In the genomic region with DNA sequence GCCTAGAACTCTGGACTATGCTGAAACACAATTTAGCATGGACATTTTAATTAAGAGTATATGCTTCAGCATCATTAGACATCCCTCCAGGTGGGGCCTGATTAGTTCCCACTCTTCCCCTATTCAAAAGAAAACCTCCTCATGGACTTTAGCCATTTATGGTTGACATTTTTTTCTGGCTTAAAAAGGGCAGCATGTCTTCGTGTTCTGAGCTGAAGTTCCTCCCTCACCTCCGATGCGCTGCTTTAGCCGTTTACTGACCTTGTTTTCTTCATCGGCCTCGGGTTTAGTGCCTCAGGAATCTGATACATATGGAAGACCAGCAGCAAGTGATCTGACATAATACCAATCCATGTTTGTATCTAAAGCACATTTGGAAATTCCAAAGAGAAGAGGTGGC, we compare ENCODE assay signal across 11 mouse cellular contexts. TPM values are rescaled to one million over a fixed set of nuclear protein-coding genes. Genes with fewer than 3 reads are reported as not detected.
DNase-seq lines count a peak whose midpoint lies in the region; ATAC-seq and TF ChIP-seq lines count a peak whose summit lies in the region.
"Had no signal": no experiment of that assay in that cellular context is flagged by ENCODE, and none has a peak within 500 bp of the region (broad histone marks: within the 10 kb centered on the region; RNA-seq: fewer than 3 reads in every experiment).

No protein-coding gene starts in this region.

- 0 out of 2 replicates have a peak overlapping the region, but pooled peaks have one; percentile 0 for H3K4me3 ChIP-seq in forebrain, embryonic 13.5 days
- no peak overlapping the region for H3K4me3 ChIP-seq in forebrain, embryonic 10.5 days
- peak overlapping the region; percentile 44 for H3K4me3 ChIP-seq in kidney, postnatal 0 days (replicated peaks; ENCODE audit: low read depth, low read length)
- H3K4me3 ChIP-seq in embryonic facial prominence, embryonic 15.5 days (replicated peaks): peak overlapping the region; percentile 49
- H3K4me3 ChIP-seq in liver, postnatal 0 days (ENCODE audit: low read depth, low read length): peak overlapping the region; percentile 48

- ATAC-seq in forebrain, embryonic 13.5 days: no peak
- ATAC-seq in kidney, postnatal 0 days (replicated peaks; ENCODE audit: low FRiP score, low read depth): no peak
- no peak for ATAC-seq in embryonic facial prominence, embryonic 15.5 days (ENCODE audit: insufficient number of reproducible peaks, low FRiP score, low TSS enrichment, low read depth)
- ATAC-seq in liver, postnatal 0 days: no peak
- ATAC-seq in inflammation-experienced regulatory T-cells, adult 6 months: no peak
- ATAC-seq: midbrain, embryonic 16.5 days had no signal

- H3K4me1 ChIP-seq in forebrain, embryonic 13.5 days: peaks cover 5% of the 10 kb centered on the region; the same call in 1 of the 2 replicates
- peaks cover 8% of the 10 kb centered on the region for H3K4me1 ChIP-seq in forebrain, embryonic 10.5 days
- H3K4me1 ChIP-seq in kidney, postnatal 0 days (replicated peaks; ENCODE audit: insufficient read depth, low read length): no peaks in the 10 kb centered on the region
- no peaks in the 10 kb centered on the region for H3K4me1 ChIP-seq in embryonic facial prominence, embryonic 15.5 days
- no peaks in the 10 kb centered on the region for H3K4me1 ChIP-seq in liver, postnatal 0 days (ENCODE audit: insufficient read depth)

- DNase-seq in forebrain, embryonic 10.5 days (ENCODE audit: extremely low spot score, low spot score): no peak
- no peak for DNase-seq in kidney, postnatal 0 days (ENCODE audit: low spot score)
- no peak for DNase-seq in kidney, adult 8-10 months
- DNase-seq in liver, postnatal 0 days: no peak
- DNase-seq in adrenal gland, postnatal 36 days: no peak
- DNase-seq: thymus, postnatal 14 days had no signal

- peak overlapping the region; percentile 19; the same call in 1 of the 2 replicates for H3K4me2 ChIP-seq in forebrain, embryonic 13.5 days
- H3K4me2 ChIP-seq in kidney, postnatal 0 days (ENCODE audit: low read length): peak overlapping the region; percentile 54
- peak overlapping the region; percentile 33 for H3K4me2 ChIP-seq in embryonic facial prominence, embryonic 15.5 days (replicated peaks)
- peak overlapping the region; percentile 71 for H3K4me2 ChIP-seq in liver, postnatal 0 days (ENCODE audit: low read depth, low read length)

- TF ChIP-seq EP300 in liver, postnatal 0 days (IDR thresholded peaks at IDR 0.05; ENCODE audit: low read depth): no peak

- H3K9ac ChIP-seq in forebrain, embryonic 13.5 days: no peak overlapping the region
- H3K9ac ChIP-seq in kidney, postnatal 0 days (ENCODE audit: low read depth, low read length): peak overlapping the region; percentile 38; the same call in 1 of the 2 replicates
- no peak overlapping the region for H3K9ac ChIP-seq in embryonic facial prominence, embryonic 15.5 days
- peak overlapping the region; percentile 55; the same call in 1 of the 2 replicates for H3K9ac ChIP-seq in liver, postnatal 0 days (replicated peaks)

- TF ChIP-seq CTCF in kidney, postnatal 0 days (IDR thresholded peaks at IDR 0.05; ENCODE audit: low read depth): no peak
- TF ChIP-seq CTCF in liver, postnatal 0 days (IDR thresholded peaks at IDR 0.05; ENCODE audit: low read depth): no peak

- no peaks in the 10 kb centered on the region for H3K36me3 ChIP-seq in forebrain, embryonic 13.5 days (ENCODE audit: poor library complexity, severe bottlenecking)
- H3K36me3 ChIP-seq in forebrain, embryonic 10.5 days (replicated peaks): no peaks in the 10 kb centered on the region
- no peaks in the 10 kb centered on the region for H3K36me3 ChIP-seq in kidney, postnatal 0 days (ENCODE audit: insufficient read depth, low read length)
- H3K36me3 ChIP-seq in embryonic facial prominence, embryonic 15.5 days: no peaks in the 10 kb centered on the region
- no peaks in the 10 kb centered on the region for H3K36me3 ChIP-seq in liver, postnatal 0 days (replicated peaks; ENCODE audit: insufficient read depth, low read length)
- H3K36me3 ChIP-seq: hindbrain, embryonic 10.5 days had no signal

- H3K9me3 ChIP-seq in forebrain, embryonic 13.5 days (replicated peaks): no peaks in the 10 kb centered on the region
- H3K9me3 ChIP-seq in forebrain, embryonic 10.5 days: no peaks in the 10 kb centered on the region
- no peaks in the 10 kb centered on the region for H3K9me3 ChIP-seq in kidney, postnatal 0 days (replicated peaks; ENCODE audit: low read length)
- H3K9me3 ChIP-seq in embryonic facial prominence, embryonic 15.5 days (replicated peaks): no peaks in the 10 kb centered on the region
- H3K9me3 ChIP-seq in liver, postnatal 0 days (ENCODE audit: low read length): no peaks in the 10 kb centered on the region
- H3K9me3 ChIP-seq: hindbrain, embryonic 10.5 days had no signal

- peaks cover 15% of the 10 kb centered on the region for H3K27me3 ChIP-seq in forebrain, embryonic 13.5 days
- H3K27me3 ChIP-seq in forebrain, embryonic 10.5 days (ENCODE audit: poor library complexity, severe bottlenecking): peaks cover 26% of the 10 kb centered on the region
- H3K27me3 ChIP-seq in kidney, postnatal 0 days (ENCODE audit: insufficient read depth, low read length): no peaks in the 10 kb centered on the region
- no peaks in the 10 kb centered on the region; the same call in 1 of the 2 replicates for H3K27me3 ChIP-seq in embryonic facial prominence, embryonic 15.5 days
- H3K27me3 ChIP-seq in liver, postnatal 0 days (ENCODE audit: insufficient read depth, low read length): no peaks in the 10 kb centered on the region

- no peak overlapping the region for H3K27ac ChIP-seq in forebrain, embryonic 13.5 days
- H3K27ac ChIP-seq in forebrain, embryonic 10.5 days: no peak overlapping the region
- no peak overlapping the region for H3K27ac ChIP-seq in kidney, postnatal 0 days
- no peak overlapping the region for H3K27ac ChIP-seq in embryonic facial prominence, embryonic 15.5 days (replicated peaks)
- H3K27ac ChIP-seq in liver, postnatal 0 days (ENCODE audit: low read depth): peak overlapping the region; percentile 48; the same call in 1 of the 2 replicates
- H3K27ac ChIP-seq: hindbrain, embryonic 10.5 days had no signal

- 79% methylated on average over 6 of the region's 6 CpGs for WGBS in forebrain, embryonic 13.5 days
- 79% methylated on average over 6 of the region's 6 CpGs for WGBS in forebrain, embryonic 10.5 days
- 57% methylated on average over 6 of the region's 6 CpGs for WGBS in kidney, postnatal 0 days
- WGBS in embryonic facial prominence, embryonic 15.5 days: 53% methylated on average over 6 of the region's 6 CpGs
- 63% methylated on average over 6 of the region's 6 CpGs for WGBS in liver, postnatal 0 days (ENCODE audit: insufficient replicate concordance)

RNA-seq across cellular contexts. Expression of gene Rnf43, which starts 1.4 kb away (rescaled TPM):
- polyA plus RNA-seq in forebrain, embryonic 13.5 days (2015; fragmentation: Nextera tagmentation; extraction: Ambion mirVana): 0.70 and 1.5 TPM in 2 replicates
- polyA plus RNA-seq in forebrain, embryonic 10.5 days (2016; fragmentation: Nextera tagmentation; extraction: Ambion mirVana): 1.1 and 1.9 TPM in 2 replicates
- polyA plus RNA-seq in kidney, postnatal 0 days (2015; fragmentation: Nextera tagmentation; extraction: Ambion mirVana): 5.5 and 6.2 TPM in 2 replicates
- polyA plus RNA-seq in embryonic facial prominence, embryonic 15.5 days (2015; fragmentation: Nextera tagmentation; extraction: Ambion mirVana): 8.7 and 9.2 TPM in 2 replicates
- polyA plus RNA-seq in liver, postnatal 0 days (2015; fragmentation: Nextera tagmentation; extraction: Ambion mirVana): 4.2 and 5.8 TPM in 2 replicates
- polyA plus RNA-seq in inflammation-experienced regulatory T-cells, adult 6 months (2017; shearing (Covaris generic)): 10 to 100 TPM; 35.2 to 53.0 (median 47.2) TPM
- total RNA-seq in adrenal gland, postnatal 36 days (2021): 1 to 10 TPM; 6.2 to 8.9 TPM

RNA-seq across cellular contexts. Expression of gene Hsf5, which starts 47.0 kb away (rescaled TPM):
- 0.27 and 0.53 TPM in 2 replicates for polyA plus RNA-seq in forebrain, embryonic 13.5 days (2015; fragmentation: Nextera tagmentation; extraction: Ambion mirVana)
- polyA plus RNA-seq in forebrain, embryonic 10.5 days (2016; fragmentation: Nextera tagmentation; extraction: Ambion mirVana): 0.31 and 0.38 TPM in 2 replicates
- 0.11 and 0.16 TPM in 2 replicates for polyA plus RNA-seq in kidney, postnatal 0 days (2015; fragmentation: Nextera tagmentation; extraction: Ambion mirVana)
- polyA plus RNA-seq in embryonic facial prominence, embryonic 15.5 days (2015; fragmentation: Nextera tagmentation; extraction: Ambion mirVana): 0.25 and 0.35 TPM in 2 replicates
- 0.04 TPM in 1 of 2 replicates, not detected in the other for polyA plus RNA-seq in liver, postnatal 0 days (2015; fragmentation: Nextera tagmentation; extraction: Ambion mirVana)
- under 1 TPM; 0.21 to 0.34 (median 0.23) TPM for polyA plus RNA-seq in inflammation-experienced regulatory T-cells, adult 6 months (2017; shearing (Covaris generic))
- under 1 TPM in 1 of 2 experiments, not detected in 1; 0.13 TPM for total RNA-seq in adrenal gland, postnatal 36 days (2021)

Comparison
In these comparisons a context has a peak if more than half of its experiments do, and no peak if none do; other contexts are left out.
1. H3K4me2 ChIP-seq: peak in every context shown above with its lines; median percentile 71 in liver, postnatal 0 days; 54 in kidney, postnatal 0 days; 33 in embryonic facial prominence, embryonic 15.5 days; 19 in forebrain, embryonic 13.5 days.
2. H3K9ac ChIP-seq: peak in kidney, postnatal 0 days (single experiment) and liver, postnatal 0 days (single experiment); none in forebrain, embryonic 13.5 days (single experiment) and embryonic facial prominence, embryonic 15.5 days (single experiment).